Mouse (Mus musculus) midbrain, embryonic 13.5 days (tissue): Measurements from ENCODE around the gene Scn4a. TPM values are rescaled to one million over a fixed set of nuclear protein-coding genes. Genes with fewer than 3 reads are reported as not detected.
"Not testable (repeated sequence)": the region's sequence is repeated elsewhere in the genome, so short reads cannot be mapped to it uniquely, and the experiment has no call there.

Source experiments
- ATAC-seq: fragments of 200-750 bp; cut with Nextera tagmentation; 2 replicates; pipeline ENCODE4 v1.8.0; 2017; ENCODE audit warnings: mild to moderate bottlenecking, moderate TSS enrichment, moderate library complexity
- H3K27ac ChIP-seq: fragments of 300-500 bp; sonication (generic); 2 replicates; pipeline ENCODE4 v1.5.1; 2015; ENCODE audit warnings: inconsistent platforms, mild to moderate bottlenecking, moderate library complexity
- H3K27me3 ChIP-seq: fragments of 300-500 bp; sonication (generic); 2 replicates; pipeline ENCODE4 v1.6.1; 2015; ENCODE audit warnings: mild to moderate bottlenecking, inconsistent platforms
- H3K36me3 ChIP-seq: fragments of 300-500 bp; sonication (generic); 2 replicates; pipeline ENCODE4 v1.6.1; 2015; ENCODE audit warnings: mild to moderate bottlenecking, inconsistent platforms
- H3K4me1 ChIP-seq: fragments of 300-500 bp; sonication (generic); replicated peaks from 2 replicates; pipeline ENCODE4 v1.6.1; 2015; ENCODE audit warnings: inconsistent platforms
- H3K4me2 ChIP-seq: fragments of 300-500 bp; sonication (generic); replicated peaks from 2 replicates; pipeline ENCODE4 v1.6.1; 2015; ENCODE audit warnings: moderate library complexity, mild to moderate bottlenecking, inconsistent platforms
- H3K4me3 ChIP-seq: fragments of 300-500 bp; sonication (generic); replicated peaks from 2 replicates; pipeline ENCODE4 v1.5.1; 2015; ENCODE audit warnings: mild to moderate bottlenecking, inconsistent platforms
- H3K9ac ChIP-seq: fragments of 300-500 bp; sonication (generic); replicated peaks from 2 replicates; pipeline ENCODE4 v1.6.1; 2015; ENCODE audit warnings: mild to moderate bottlenecking, inconsistent platforms
- H3K9me3 ChIP-seq: fragments of 300-500 bp; sonication (generic); 2 replicates; pipeline ENCODE4 v1.6.1; 2016; ENCODE audit warnings: mild to moderate bottlenecking, inconsistent platforms
- WGBS: fragments of 180-500 bp; shearing (Covaris S2); methylation state at CpG from one replicate; pipeline ENCODE4 v1.1.7; 2015; 5-methylcytosine and 5-hydroxymethylcytosine counted together
- polyA plus RNA-seq: library from polyadenylated mRNA; unstranded; fragments of >200 nt; fragmentation: Nextera tagmentation; extraction: Ambion mirVana; gene quantifications from 2 replicates; pipeline ENCODE4 v1.2.1, GENCODE M21; 2015

The Scn4a gene
- polyA plus RNA-seq, 1 experiment from 2014 or later, result 0.05 TPM

GRCm38 (mm10) chr11:106354181-106354580 lies 1.1 kb upstream of the Scn4a start:
- no peaks in the 10 kb centered on the region for H3K27me3 ChIP-seq
- WGBS, result 61% methylated on average over 1 of the region's 1 CpGs
- no peaks in the 10 kb centered on the region for H3K36me3 ChIP-seq
- H3K27ac ChIP-seq, result no peak overlapping the region
- no peaks in the 10 kb centered on the region for H3K9me3 ChIP-seq
- no peak overlapping the region for H3K4me2 ChIP-seq
- H3K4me1 ChIP-seq, result no peaks in the 10 kb centered on the region
- H3K4me3 ChIP-seq, result no peak overlapping the region
- no peak for ATAC-seq
- H3K9ac ChIP-seq, result no peak overlapping the region

- no peak overlapping the region for H3K4me3 ChIP-seq
- H3K9me3 ChIP-seq, result no peaks in the 10 kb centered on the region
- no peaks in the 10 kb centered on the region for H3K36me3 ChIP-seq
- no peaks in the 10 kb centered on the region for H3K27me3 ChIP-seq
- H3K9ac ChIP-seq, result no peak overlapping the region
- H3K27ac ChIP-seq, result no peak overlapping the region
- H3K4me2 ChIP-seq, result no peak overlapping the region
- H3K4me1 ChIP-seq, result no peaks in the 10 kb centered on the region
- 81% methylated on average over 4 of the region's 4 CpGs for WGBS
- no peak for ATAC-seq
Measured at GRCm38 (mm10) chr11:106351941-106352340, 1.1 kb downstream of the Scn4a start.

DNA sequence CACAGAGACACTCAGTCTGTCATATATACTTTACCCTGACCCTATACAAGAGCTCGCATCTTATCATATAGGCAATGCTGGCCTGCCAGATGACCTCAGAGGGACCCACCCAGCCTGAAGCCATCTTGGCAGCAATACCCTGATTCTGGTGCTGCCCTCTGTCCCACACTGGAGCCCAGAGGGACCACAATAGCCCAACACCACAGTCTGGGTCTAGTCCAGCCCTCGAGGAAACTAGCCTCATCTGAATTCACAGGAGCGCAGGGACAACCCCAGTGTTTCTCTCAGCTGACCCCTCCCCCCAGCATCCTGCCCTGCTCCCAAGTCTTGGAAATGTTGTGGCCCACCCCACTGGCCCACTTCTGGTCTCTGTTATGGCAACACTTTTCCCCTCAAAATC lies 1.8 kb downstream of the Scn4a start:
- no peak overlapping the region for H3K4me3 ChIP-seq
- H3K27me3 ChIP-seq, result no peaks in the 10 kb centered on the region
- no peak overlapping the region for H3K4me2 ChIP-seq
- no peaks in the 10 kb centered on the region for H3K36me3 ChIP-seq
- 78% methylated on average over 3 of the region's 3 CpGs for WGBS
- H3K4me1 ChIP-seq, result no peaks in the 10 kb centered on the region
- no peak overlapping the region for H3K27ac ChIP-seq
- no peaks in the 10 kb centered on the region for H3K9me3 ChIP-seq
- no peak overlapping the region for H3K9ac ChIP-seq
- no peak for ATAC-seq

GRCm38 (mm10) chr11:106350853-106351252 lies 2.2 kb downstream of the Scn4a start:
- Histone ChIP-seq H3K4me2 (no peak overlapping the region), H3K27ac (no peak overlapping the region), H3K9me3 (no peaks in the 10 kb centered on the region), H3K9ac (no peak overlapping the region), H3K4me1 (no peaks in the 10 kb centered on the region), H3K4me3 (no peak overlapping the region), H3K36me3 (no peaks in the 10 kb centered on the region), H3K27me3 (no peaks in the 10 kb centered on the region)
- whole genome bisulfite sequencing, result 69% methylated on average over 5 of the region's 5 CpGs
- ATAC-seq, result no peak

DNA sequence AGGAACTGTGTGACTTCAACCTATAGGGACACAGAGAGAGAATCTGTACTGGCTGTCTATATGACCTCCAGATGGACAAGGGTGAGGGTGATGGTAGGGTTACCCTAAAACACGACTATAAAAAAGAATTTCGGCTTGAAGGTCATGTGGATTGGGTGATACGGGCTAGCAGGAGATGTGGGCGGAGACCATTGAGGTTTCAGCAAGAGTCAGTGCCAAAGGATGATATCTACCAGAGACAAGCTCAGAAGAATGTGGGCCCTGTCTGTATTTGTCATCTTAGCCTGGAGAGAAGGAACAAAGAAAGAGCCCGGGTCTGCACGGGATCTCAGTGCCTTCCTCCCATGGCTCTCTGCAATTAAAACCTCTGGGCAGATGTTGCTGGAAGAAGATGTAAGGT lies 3.3 kb downstream of the Scn4a start:
- Histone ChIP-seq H3K27ac (no peak overlapping the region), H3K4me1 (peaks cover 7% of the 10 kb centered on the region), H3K4me3 (no peak overlapping the region), H3K9me3 (0 out of 2 replicates have a peak, but pooled peaks cover 3% of the 10 kb centered on the region), H3K9ac (no peak overlapping the region), H3K4me2 (no peak overlapping the region), H3K27me3 (no peaks in the 10 kb centered on the region), H3K36me3 (no peaks in the 10 kb centered on the region)
- ATAC-seq, result no peak
- 87% methylated on average over 6 of the region's 6 CpGs for WGBS

- Histone ChIP-seq H3K4me2 (no peak overlapping the region), H3K9ac (no peak overlapping the region), H3K4me3 (no peak overlapping the region), H3K27me3 (no peaks in the 10 kb centered on the region), H3K4me1 (peaks cover 10% of the 10 kb centered on the region), H3K36me3 (no peaks in the 10 kb centered on the region), H3K9me3 (0 out of 2 replicates have a peak, but pooled peaks cover 3% of the 10 kb centered on the region), H3K27ac (no peak overlapping the region)
- ATAC-seq, result peak; percentile 58; the same call in 1 of the 2 replicates
- WGBS, result 35% methylated on average over 6 of the region's 6 CpGs
Measured at GRCm38 (mm10) chr11:106344910-106345309, 8.2 kb downstream of the Scn4a start.

GRCm38 (mm10) chr11:106340990-106341520 lies 12.0 kb downstream of the Scn4a start:
- no peaks in the 10 kb centered on the region for H3K27me3 ChIP-seq
- H3K9me3 ChIP-seq, result 0 out of 2 replicates have a peak, but pooled peaks cover 3% of the 10 kb centered on the region
- no peak for ATAC-seq
- H3K27ac ChIP-seq, result no peak overlapping the region
- H3K36me3 ChIP-seq, result no peaks in the 10 kb centered on the region
- peaks cover 10% of the 10 kb centered on the region for H3K4me1 ChIP-seq
- no peak overlapping the region for H3K9ac ChIP-seq
- H3K4me2 ChIP-seq, result no peak overlapping the region
- H3K4me3 ChIP-seq, result no peak overlapping the region
- 85% methylated on average over 9 of the region's 9 CpGs for WGBS

- not testable (repeated sequence) for ATAC-seq, H3K4me1 ChIP-seq, H3K9ac ChIP-seq, H3K36me3 ChIP-seq, H3K27me3 ChIP-seq, H3K27ac ChIP-seq, H3K9me3 ChIP-seq, H3K4me2 ChIP-seq, H3K4me3 ChIP-seq
- WGBS, result 96% methylated on average over 4 of the region's 4 CpGs
Measured at GRCm38 (mm10) chr11:106339323-106339722, 13.8 kb downstream of the Scn4a start.

DNA sequence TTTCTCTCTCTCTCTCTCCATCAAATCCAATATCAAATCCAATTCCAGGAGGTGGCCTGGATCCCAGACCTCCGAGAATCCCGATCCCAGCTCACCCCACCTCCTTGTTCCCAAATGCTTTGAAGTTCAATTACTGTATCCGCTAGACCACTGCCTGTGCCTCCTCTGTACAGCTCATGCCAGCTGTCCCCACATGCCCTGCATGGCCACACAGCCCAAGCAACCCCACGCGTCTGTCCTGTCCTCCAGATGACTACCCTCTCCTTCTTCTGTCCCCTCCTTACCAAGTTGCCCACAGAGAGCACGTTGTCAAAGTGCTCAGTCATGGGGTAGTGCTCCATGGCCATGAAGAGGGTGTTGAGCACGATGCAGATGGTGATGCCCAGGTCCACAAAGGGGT lies 14.2 kb downstream of the Scn4a start:
- 90% methylated on average over 7 of the region's 7 CpGs for WGBS
- Histone ChIP-seq H3K27ac (no peak overlapping the region), H3K27me3 (no peaks in the 10 kb centered on the region), H3K36me3 (no peaks in the 10 kb centered on the region), H3K9me3 (no peaks in the 10 kb centered on the region), H3K4me3 (no peak overlapping the region), H3K4me1 (no peaks in the 10 kb centered on the region; the same call in 1 of the 2 replicates), H3K4me2 (no peak overlapping the region), H3K9ac (no peak overlapping the region)
- ATAC-seq, result no peak

DNA sequence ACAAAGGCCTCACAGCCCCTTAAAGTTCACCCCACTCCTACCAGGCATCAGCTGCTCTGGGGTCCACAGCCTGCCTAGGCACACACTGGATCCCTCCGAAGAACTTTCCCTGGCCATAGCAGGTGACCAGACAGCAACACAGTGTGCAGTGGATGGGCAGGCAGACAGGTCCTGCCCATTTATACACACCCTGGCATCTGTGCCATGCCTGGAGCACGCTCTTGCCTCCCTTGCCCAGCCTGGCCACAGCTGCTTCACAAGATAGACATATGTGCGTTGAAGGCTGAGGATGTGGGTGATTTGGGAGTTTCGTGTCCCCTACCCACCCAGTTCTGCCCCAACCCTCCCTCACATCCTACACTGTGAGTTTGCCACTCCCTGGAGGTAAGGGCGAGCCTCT lies 15.1 kb downstream of the Scn4a start:
- Histone ChIP-seq H3K36me3 (no peaks in the 10 kb centered on the region), H3K4me3 (no peak overlapping the region), H3K9me3 (no peaks in the 10 kb centered on the region), H3K27me3 (no peaks in the 10 kb centered on the region), H3K4me2 (no peak overlapping the region), H3K4me1 (no peaks in the 10 kb centered on the region; the same call in 1 of the 2 replicates), H3K27ac (no peak overlapping the region), H3K9ac (no peak overlapping the region)
- no peak for ATAC-seq
- WGBS, result 74% methylated on average over 5 of the region's 5 CpGs

GRCm38 (mm10) chr11:106334066-106334465 lies 19.0 kb downstream of the Scn4a start:
- WGBS, result 12% methylated on average over 2 of the region's 2 CpGs
- Histone ChIP-seq H3K4me3 (no peak overlapping the region), H3K27me3 (no peaks in the 10 kb centered on the region), H3K4me2 (no peak overlapping the region), H3K27ac (no peak overlapping the region), H3K4me1 (no peaks in the 10 kb centered on the region; the same call in 1 of the 2 replicates), H3K9me3 (no peaks in the 10 kb centered on the region), H3K9ac (no peak overlapping the region), H3K36me3 (no peaks in the 10 kb centered on the region)
- no peak for ATAC-seq

DNA sequence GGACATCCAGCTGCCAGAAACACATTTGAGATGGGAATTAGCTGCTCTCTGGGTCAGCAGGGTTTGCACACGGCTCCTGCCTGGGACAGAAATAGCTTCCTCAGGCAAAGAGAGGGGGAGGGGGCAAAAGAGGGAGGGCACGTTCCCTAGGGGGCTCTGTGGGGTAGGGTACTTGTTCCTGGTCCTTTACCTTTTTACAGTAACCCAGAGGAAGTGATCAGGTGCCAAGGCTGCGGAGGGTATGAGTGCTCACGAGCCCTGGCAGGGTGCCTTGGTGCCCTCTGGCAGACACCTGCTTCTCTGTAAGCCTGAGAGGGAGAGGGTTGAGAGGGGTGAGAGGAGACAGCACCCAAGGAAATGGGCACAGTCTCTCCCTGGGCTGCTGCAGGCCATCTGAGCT lies 20.6 kb downstream of the Scn4a start:
- no peak for ATAC-seq
- no peak overlapping the region for H3K4me2 ChIP-seq
- no peaks in the 10 kb centered on the region for H3K4me1 ChIP-seq
- no peak overlapping the region for H3K9ac ChIP-seq
- no peaks in the 10 kb centered on the region for H3K27me3 ChIP-seq
- no peak overlapping the region for H3K4me3 ChIP-seq
- H3K27ac ChIP-seq, result no peak overlapping the region
- H3K36me3 ChIP-seq, result no peaks in the 10 kb centered on the region
- H3K9me3 ChIP-seq, result no peaks in the 10 kb centered on the region
- 45% methylated on average over 4 of the region's 4 CpGs for WGBS

GRCm38 (mm10) chr11:106329682-106330081 lies 23.4 kb downstream of the Scn4a start:
- no peaks in the 10 kb centered on the region for H3K36me3 ChIP-seq
- no peaks in the 10 kb centered on the region for H3K27me3 ChIP-seq
- H3K4me1 ChIP-seq, result no peaks in the 10 kb centered on the region
- no peak overlapping the region for H3K9ac ChIP-seq
- no peak overlapping the region for H3K4me2 ChIP-seq
- 72% methylated on average over 7 of the region's 7 CpGs for WGBS
- no peak for ATAC-seq
- H3K9me3 ChIP-seq, result no peaks in the 10 kb centered on the region
- H3K27ac ChIP-seq, result no peak overlapping the region
- no peak overlapping the region for H3K4me3 ChIP-seq
